Mouse (Mus musculus) liver, adult (tissue): ENCODE measurements at regions not wholly inside any gene's neighbourhood (a gene's known extent, or its start where the extent isn't known, plus 50 kb on each side); places are given as distances from the start of the nearest gene placed in this dataset.

ENCODE experiments used
- GATA4 ChIP-seq: IDR thresholded peaks from 2 replicates; pipeline ENCODE4 v1.6.1; 2014; ENCODE audit warnings: mild to moderate bottlenecking, low read length; ENCODE audit not compliant: insufficient replicate concordance

DNA sequence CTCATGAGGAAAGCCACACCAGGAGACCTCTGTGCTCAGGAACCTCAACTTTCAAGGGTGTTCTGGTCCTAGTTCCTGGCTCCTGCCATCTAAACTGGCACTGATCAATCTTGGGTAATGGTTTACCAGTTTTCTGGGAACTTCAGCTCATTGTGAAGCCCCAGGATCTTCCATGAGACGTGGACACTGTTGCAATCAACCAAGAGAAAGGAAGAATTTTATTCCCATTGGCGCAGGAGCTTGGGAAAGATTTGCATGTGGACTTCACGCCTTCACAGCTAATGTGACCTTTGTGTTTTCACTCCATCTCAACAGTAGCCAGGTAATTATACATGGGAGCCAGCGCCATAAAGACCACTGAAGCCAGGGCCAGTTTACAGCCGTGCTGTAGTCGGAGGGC lies 217.8 kb upstream of the Fam19a5 start:
- no peak for TF ChIP-seq GATA4

DNA sequence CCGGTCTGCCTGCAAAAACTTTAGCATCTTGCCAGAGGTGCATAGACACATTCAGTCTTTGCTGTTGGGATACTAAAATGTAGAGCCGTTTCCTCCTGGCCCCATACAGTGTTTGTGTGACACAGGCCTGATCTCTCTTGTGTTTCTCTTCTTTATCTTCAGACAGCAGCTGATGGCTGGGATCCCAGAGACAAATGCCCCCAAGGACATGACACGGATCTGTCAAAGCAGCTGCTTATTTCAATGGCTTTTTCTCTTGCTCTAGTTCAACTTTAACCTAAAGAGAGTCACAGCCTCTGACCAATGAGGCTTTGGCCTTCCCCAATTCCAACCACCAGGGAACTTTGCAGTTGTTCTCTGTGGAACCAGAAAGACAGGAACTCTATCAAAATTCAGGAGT lies 211.7 kb upstream of the Fam19a5 start:
- peak; percentile 8; the same call in 1 of the 2 replicates for TF ChIP-seq GATA4

DNA sequence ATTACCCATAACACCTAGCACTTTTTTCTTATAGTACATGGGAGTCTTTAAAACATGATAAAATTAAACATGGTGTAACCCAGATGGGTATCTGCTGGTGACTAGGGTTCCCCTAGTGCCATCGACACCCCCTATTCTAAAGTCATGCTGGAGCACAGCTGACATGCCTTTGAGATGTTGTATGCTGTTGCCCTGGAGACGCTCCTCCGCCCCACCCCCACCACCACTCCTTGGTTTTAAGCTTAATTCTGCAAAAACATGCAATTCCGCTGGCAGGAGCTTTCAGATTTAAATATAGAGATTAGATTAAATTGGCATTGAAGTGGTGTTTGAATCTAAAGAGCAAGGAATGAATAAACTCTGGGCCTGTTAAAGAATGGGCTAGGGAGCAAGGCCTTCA lies 210.6 kb upstream of the Fam19a5 start:
- no peak for TF ChIP-seq GATA4

DNA sequence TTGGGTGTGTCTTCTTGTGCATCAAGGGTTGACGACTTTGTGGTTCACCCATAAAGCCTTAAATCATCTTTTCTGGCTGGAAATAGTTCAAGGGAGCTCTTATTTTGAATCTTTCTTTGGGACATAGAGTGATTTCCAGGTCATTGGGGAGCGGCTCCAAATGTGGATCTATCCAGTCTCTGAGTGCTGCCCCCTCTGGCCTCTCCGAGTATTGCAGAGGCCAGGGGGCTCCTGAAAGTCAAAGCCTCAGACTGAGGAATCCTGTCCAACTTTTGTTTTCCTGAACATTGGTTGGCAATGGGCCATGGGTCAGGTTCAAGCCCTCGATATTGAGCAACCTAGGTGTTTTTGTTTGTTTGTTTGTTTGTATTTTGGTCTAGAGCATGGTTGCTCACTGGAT lies 209.7 kb upstream of the Fam19a5 start:
- TF ChIP-seq GATA4 = no peak

DNA sequence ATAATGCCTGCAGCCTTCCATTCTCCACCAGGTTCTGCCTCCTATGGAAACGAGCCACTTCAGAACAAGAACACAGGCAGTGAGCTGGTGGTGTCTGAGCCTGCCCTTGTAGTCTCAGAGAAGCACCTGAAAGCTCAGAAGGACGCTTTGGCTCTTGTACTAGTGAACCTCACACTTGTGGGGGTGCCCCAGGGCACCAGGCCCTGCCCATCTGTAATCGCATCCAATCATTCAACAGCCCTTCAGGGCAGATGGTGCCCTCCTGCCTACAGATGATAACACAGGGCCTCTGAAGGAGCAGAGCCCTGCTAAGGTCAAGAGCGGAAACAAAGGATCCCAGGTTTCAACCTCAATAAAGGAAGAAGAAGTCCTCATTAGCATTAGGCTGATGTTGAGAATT lies 208.8 kb upstream of the Fam19a5 start:
- TF ChIP-seq GATA4 = no peak

DNA sequence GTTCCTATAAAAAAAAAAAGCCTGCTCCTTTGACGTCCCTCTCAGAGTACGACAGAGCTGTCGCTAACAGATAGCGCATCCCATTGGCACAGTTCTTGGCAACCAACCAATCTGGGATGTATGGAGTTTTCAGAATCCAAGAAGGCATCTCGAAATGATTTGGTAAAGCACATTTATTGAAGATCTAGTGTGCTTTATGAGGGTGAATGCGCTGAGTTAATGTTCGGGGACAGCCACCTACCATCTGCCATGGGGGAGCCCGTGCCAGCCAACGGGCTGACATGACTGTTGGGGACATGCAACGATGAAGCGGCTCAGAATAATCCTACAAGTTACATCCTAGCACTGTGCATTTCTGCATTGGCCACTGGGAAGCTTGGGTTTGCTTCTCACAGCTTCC lies 208.4 kb upstream of the Fam19a5 start:
- no peak for TF ChIP-seq GATA4

DNA sequence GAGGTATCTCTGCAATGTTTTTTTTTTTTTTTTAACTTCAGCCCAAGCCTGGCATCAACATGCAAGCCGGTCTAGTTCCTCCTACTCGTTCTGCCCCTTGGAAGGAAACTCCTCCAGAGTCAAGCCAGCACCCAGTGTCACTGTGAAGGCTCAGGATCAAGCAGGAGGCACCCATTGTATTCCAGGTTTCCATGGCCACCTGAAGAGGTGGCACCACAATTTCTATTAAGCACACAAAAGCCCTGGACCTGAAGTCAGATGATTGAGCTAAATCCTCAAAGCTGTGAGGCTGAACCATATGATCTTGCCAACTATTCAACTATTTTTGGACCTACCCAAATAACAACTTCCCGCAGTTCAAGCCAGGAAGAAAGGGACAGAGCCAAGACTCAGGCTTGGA lies 204.2 kb upstream of the Fam19a5 start:
- TF ChIP-seq GATA4 = no peak

DNA sequence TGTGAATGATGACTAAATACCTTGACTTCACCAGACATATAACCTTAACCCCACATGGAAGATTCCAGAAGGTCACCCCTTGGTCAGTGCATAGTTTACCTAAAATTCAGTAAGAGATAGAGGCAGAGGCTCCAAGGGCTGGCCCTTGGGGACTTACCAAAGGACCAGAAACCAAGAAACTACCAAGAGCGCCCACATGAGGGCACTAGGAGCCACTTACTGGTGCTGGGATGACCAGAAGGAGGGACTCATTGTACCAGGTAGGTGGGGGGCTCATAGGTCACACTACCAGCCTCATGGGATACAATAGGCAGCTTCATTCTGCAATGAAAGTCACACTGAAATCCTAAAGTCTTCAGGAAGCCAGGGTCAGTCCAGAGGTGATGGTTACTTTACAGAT lies 201.4 kb upstream of the Fam19a5 start:
- TF ChIP-seq GATA4 = no peak

DNA sequence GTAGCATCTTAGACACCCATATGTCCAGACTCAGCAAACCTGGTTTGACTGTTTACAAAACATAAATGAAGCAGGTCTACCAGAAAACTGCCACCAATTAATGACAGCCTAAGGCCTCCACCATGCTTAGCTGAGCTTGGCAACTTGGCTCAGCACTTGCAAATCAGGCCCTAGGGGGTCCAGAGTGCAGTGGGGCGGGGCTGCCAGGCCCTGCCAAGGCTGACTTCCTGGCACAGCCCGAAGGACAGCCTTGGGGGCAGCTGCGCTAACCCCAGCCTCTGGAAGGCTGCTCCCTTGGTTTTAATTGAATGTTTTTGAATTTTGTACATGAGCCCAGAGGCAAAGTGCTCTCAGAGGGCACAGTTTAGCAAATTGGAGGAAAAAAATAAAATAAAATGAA lies 198.3 kb upstream of the Fam19a5 start:
- TF ChIP-seq GATA4 = no peak

DNA sequence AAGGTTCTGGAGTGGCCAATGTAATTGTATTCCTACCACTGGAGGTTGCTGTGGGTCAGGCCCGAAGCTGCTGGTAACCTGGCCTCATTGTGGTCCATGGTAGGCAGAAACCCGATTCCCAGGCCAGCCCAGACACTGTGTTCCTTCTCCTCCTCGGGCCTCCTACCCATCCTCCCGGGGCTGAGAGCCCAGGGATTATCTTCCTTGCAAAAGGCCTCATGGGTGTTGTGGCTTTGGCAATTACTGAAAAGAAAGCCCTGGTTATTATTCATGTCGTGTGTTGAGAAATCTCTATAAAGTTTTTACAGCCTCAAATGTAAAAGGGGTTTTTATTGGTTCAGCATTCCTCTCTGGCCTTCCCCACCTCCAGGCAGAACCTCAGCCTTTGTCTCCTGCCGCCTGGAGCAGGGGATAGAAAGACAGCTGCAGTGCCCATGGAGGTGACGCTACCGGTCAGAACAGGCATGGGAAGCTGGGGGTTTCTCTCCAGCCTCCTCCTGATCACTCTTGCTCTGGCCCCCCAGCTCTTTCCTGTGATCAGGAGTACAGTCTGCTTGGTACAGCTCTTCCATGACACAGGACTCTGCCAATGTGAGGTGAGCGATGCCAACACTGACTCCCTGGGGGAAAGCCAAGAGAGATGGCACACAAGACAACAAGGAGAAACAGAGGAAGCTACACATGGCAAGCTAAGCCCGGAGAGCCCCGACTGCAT lies 194.4 kb upstream of the Fam19a5 start:
- TF ChIP-seq GATA4 = no peak

DNA sequence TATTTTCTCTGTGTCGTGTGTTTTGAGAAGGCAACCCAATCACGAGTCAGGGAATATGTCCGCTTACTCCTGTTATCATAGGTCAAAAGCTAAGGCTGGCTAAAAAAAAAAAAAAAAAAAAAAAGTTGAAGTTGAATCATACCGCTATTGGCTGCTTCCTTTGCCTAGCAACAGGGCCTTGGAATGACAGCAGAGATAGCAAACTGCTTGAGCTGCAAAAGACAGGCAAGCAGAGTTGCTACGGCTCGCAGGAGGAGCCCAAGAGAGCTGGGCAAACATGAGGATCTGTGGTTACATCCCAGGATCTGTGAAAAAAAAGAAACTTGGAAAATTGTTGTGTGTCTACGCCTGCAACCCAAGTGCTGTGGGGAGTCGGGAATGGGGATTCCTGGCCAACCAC lies 191.3 kb upstream of the Fam19a5 start:
- no peak for TF ChIP-seq GATA4

DNA sequence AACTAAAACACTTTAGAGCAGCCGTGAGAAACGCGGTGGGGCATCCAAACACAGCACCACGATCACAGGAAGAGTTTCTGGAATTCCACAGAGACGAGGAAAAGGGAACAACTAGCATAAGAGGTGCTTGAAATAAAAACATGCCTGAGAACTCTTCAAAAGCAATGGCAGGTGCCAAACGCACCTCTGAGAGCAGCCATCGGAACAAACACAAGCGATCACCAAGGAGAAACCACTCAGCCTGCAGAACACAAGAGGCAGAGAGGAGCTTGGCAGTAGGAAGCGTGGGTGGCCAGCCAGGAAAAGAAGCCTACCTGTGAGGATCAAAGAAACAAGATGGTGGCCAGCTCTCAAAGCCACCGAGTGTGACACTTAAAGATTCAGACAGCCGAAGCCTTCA lies 190.2 kb upstream of the Fam19a5 start:
- TF ChIP-seq GATA4 = no peak

DNA sequence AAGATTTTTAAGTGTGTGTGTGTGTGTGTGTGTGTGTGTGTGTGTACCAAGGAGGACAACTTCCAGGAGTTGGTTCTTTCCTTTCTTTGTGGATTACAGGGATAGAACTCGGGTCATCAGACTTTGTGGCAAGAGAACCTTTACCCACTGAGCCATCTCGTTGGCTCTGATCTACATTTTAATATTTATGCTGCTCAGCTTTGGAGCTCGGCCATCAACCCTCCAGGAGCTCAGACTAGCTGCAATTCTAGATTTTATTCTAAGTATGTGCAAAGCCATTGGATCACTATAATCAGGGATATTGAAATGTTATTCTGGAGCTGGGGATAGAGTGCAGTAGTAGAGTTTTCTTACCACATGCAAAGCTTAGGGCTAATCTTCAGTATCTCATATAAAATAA lies 183.6 kb upstream of the Fam19a5 start:
- TF ChIP-seq GATA4 = no peak

DNA sequence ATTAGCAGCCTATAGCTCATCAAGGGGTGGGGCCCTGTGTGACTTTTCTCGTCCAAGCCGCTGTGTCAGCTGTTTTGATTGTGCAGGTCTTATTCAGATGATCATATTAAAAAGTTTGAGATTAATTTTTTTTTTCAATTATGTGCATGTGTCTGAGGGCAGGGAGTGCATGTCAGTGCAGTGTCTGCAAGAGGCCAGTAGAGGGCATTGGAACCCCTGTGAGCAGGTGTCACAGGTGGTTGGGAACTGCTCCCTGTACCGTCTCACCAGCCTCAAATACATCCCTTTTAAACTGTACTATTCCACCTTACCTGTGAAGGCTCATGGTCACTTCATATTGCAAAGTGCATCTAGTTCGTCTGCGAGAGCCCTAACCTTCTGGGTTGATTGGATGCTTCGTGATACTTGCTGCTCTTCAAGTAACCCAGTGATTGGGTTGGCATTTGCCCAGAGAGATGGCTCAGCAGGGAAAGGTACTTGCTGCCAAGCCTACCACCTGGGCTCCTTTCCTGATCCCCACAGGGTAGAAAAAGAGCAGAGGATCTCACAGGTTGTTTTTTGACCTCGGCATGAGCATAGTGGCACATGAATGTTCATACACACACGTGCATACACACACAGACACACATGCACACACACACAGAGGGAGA lies 178.3 kb upstream of the Fam19a5 start:
- TF ChIP-seq GATA4 = no peak

DNA sequence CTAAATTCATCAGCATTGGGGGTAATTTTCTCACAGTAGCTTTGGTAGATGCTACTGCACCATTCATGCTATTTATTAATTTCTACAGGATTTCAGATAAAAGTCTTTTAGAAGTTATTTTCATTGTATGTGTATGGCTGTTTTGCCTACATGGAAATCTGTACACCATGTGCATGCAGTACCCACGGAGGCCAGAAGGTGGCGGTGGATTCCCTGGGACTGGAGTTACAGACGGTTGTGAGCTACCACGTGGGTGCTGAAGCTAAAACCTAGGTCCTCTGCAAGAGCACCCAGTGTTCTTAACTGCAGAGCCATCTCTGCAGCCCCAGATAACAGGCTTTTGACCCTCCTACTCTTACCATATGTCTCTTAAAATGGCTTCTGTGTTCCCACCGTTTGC lies 176.7 kb upstream of the Fam19a5 start:
- no peak for TF ChIP-seq GATA4

DNA sequence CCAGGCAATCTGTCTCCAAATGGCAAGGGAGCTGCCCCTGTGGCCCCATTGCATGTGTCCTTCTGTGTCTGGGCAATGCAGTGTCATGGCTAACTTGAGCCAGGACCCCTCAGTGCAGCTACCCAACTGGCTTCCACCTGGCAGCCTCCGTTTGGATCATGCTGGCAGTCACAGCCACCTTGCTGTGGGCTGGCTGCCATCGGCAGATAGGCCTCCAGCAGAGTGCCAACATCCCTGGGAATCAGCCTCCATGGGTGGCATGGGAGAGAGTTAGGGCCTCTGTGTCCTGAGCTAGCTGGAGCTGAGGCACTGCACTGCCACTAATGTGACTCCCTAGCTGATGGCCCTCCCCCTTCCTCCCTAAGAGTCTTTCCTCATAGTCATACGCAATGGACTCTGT lies 174.7 kb upstream of the Fam19a5 start:
- TF ChIP-seq GATA4 = no peak

DNA sequence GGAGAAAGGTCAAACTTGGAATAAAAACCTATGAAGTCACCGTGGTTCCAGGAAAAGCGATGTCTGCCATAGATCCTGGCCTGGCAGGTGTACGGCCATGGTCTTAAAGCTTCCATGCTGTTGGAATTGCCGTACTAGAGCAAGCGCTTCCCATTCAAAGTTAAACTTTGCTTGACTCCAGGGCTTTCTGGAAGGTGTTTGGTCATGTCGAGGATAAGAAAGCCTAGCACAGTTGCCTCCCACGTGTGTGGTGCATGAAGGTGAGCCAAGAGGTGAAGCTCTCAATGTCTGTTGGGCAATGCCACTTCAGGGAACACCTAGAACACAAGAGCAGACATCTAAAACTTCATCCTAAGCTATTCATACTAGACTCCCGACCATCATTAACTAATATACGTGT lies 174.3 kb upstream of the Fam19a5 start:
- TF ChIP-seq GATA4 = no peak
